Mouse (Mus musculus): ENCODE data around the gene Gm21190.
"Not testable (repeated sequence)": the region's sequence is repeated elsewhere in the genome, so short reads cannot be mapped to it uniquely, and the experiment has no call there.

- not testable (repeated sequence) for TF ChIP-seq POLR2A (IDR thresholded peaks at IDR 0.05; ENCODE audit: borderline replicate concordance, insufficient read depth, low read length); CTCF (IDR thresholded peaks at IDR 0.05; ENCODE audit: borderline replicate concordance, insufficient read depth, low read depth, low read length)
These were observed 21.1 kb downstream of the Gm21190 start for GRCm38 (mm10) chr5:15507757-15508459.

All from cerebellum, adult 2 months (tissue).